Mouse (Mus musculus): ENCODE measurements around the gene Nadk. TPM values are rescaled to one million over a fixed set of nuclear protein-coding genes. Genes with fewer than 3 reads are reported as not detected.
"Not testable (repeated sequence)": the region's sequence is repeated elsewhere in the genome, so short reads cannot be mapped to it uniquely, and the experiment has no call there.

The Nadk gene
- total RNA-seq, 2 experiments from 2014 or later = 160 to 313 TPM

DNA sequence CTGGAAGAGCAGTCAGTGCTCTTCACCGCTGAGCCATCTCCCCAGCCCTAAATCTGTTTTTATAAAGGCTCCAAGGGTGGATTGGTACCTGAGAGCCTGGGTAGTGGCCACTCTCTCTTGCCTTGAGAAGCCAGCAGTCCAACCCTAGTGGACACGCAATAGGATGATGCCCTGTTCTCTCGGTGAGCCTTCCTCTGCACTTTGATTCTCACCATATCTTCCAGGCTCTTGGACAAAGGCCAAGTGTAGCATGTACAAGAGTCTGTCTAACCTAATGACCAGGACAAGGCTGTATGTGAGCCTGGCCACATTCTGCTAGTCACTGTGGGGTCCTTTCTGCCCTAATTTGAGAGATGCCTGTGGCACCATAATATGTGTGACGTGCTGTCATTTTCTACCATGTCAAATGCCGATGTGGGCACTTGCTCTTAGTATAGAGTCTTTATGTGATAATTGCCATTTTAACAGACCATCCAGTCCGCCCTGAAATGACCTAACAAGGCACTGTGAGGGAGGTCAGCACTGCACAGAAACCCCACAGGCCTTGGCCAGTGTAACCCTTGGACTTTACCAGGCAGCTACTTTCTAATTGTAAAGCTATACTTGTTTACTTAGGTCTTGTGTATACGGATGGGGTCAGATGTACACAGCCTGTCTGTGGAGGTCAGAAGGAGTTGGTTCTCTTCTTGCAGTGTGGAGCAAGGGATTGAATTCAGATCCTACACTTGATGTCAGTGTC is 6.6 kb downstream of the Nadk start:
- DNase-seq (ENCODE audit: low spot score in 2 of 2) = no peak

DNA sequence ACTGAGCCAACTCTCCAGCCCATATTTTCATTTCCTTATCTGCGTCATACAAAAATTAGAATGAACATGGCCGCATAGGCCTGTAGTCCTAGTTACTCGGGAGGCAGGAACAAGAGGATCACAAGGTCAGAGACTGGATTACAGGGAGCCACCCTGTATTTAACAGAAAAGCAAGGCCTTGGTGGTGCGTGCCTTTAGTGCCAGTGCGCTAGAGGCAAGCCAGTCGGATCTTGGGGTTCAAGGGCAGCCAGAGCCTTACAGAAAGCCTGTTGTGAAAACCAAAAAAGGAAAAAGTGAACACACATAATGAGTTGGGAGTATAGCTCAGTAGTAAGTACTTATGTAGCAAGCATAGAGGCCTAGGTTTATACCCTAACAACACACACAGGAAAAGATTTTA is 7.6 kb downstream of the Nadk start:
- DNase-seq (ENCODE audit: low spot score in 2 of 2) = no peak

DNA sequence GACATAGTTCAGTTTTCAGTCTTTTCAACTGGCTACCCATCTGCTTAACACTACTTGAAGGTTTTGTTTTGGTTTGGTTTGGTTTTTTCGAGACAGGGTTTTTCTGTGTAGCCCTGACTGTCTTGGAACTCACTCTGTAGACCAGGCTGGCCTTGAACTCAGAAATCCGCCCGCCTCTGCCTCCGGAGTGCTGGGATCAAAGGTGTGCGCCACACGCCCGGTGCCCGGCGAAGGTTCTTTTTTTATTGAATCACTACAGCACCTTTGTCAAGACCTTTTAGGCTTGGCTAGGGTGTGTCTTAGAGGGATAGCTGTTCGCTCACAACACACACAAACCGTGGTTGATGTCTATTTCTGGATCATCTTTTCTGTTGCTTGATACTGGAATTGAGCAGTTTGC is 8.1 kb downstream of the Nadk start:
- not testable (repeated sequence) for DNase-seq (ENCODE audit: low spot score in 2 of 2)

DNA sequence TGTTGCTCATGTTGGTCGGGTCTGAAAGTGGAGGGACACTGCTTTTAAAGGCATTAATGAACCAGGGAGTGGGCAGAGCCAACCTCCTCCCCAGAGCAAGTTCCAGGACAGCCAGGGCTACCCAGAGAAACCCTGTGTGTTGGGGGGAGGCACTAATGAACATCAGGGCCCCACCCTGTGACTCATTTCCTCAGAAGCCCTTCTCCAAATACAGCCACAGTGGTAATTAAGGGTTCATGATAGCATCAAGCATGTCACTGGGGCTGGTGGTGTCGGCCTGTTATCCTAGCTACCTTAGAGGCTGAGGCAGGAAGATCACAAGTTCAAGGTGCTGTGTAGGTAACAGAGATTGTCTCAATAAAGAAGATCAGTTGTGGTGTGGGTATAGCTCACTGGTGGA is 9.3 kb downstream of the Nadk start:
- no peak for DNase-seq (ENCODE audit: low spot score in 2 of 2)

DNA sequence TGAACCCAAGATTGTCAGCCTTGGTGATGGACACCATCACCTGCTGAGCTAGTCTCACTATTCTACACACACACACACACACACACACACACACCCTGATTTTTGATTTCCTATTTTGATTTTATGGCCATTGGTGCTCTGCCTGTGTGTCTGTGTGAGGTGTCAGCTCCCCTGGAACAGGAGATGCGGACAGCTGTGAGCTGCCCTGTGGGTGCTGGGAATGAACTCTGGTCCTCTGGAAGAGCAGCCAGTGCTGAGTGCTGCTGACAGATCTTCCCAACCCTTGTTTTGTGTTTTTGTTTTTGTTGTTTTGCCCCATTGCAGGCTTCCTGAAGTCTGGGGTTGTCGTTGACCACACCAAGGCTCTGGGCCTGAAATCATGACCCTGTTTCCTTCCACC is 11.0 kb downstream of the Nadk start:
- DNase-seq (ENCODE audit: low spot score in 2 of 2) = no peak

DNA sequence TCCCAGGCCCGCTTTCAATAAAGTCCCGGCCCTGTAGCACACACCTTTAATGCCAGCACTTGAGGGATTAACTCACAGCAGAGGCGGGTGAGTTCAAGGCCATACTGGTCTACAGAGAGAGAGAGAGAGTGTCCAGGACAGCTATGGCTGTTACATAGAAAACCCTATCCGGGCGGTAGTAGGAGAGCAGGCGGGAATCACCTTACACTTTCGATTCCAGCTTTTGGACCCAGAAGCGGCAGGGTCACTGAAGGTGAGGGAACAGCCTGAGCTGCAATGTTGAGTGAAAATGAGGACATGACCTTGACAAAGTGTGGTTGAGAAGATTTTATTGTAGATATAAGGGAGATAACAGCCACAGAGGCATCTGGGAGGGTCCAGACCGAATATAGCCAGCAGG is 11.7 kb downstream of the Nadk start:
- no peak for DNase-seq (ENCODE audit: low spot score in 2 of 2)

DNA sequence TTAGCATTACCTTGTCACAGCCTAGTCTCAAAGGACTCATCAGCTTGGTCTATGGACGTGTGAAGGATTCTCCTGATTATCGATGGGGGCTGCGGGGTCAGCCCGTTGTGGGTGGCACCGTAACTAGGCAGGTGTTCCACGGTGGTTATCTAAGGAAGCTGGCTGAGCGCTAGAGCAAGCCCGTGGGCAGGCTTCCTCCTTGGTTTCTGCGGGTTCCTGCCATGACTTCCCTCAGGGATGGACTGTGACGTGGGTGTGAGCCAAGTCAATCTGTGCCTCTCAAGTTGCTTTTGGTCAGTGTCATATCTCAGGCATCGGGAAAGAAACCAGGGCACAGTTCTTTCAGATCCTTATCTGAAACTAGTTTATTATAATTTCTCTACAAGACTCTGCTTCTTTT is 12.8 kb downstream of the Nadk start:
- no peak for DNase-seq (ENCODE audit: low spot score in 2 of 2)

DNA sequence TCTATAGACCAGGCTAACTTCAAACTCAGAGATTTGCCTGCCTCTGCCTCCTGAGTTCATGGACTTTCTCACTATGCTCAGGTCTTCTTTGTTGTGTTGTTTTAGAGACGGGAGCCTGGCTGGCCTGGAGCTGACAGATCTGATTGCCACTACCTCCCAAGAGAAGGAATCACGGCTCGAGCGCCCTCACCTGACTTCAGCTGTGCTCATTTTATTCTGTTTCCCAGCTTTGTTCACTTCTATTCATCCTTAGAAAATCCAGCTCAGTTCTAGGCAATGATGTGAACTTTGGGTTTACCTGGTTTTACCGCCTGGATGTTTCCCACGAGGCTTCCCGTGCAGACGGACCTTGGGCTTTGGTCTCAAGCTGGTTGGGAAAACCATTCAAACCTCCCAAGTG is 13.3 kb downstream of the Nadk start:
- no peak for DNase-seq (ENCODE audit: low spot score in 2 of 2)

DNA sequence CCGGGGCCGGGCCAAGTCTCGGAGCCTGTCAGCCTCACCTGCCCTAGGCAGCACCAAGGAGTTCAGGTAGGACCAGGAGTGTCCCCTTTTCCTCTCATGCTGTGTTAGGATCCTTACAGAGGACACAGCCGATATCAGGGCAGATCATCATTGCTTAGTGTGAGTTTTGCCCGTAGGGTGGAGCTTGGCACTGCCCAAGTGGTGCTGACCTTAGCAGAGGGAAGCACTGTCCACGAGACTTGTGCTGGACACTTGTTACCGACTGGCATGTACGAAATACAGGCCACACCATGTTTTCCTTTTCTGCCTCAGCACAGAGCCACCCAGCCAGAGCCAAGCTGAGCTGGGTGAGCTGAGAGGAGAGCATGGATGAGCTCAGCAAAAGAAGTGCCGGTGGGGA is 15.0 kb downstream of the Nadk start:
- DNase-seq (ENCODE audit: low spot score in 2 of 2) = no peak

DNA sequence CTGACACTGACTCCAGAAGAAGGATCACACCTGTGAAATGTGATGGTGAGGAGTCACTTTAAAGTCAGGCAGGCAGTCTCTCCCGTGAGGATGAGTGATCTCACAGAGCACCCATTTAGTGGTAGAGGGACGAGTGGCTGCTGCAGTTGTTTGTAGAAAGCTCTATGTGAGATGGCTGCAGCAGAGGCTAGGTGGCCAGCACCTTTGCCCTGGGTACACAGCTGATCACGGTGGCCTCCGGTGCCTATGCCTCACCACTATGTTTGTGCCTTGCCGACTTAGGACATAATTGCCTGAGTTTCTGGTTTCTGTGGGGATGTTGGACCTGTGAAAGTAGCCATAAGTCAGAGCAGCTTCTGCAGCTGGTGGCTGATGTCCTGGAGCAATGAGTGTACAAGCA is 15.6 kb downstream of the Nadk start:
- DNase-seq (ENCODE audit: low spot score in 2 of 2) = no peak

DNA sequence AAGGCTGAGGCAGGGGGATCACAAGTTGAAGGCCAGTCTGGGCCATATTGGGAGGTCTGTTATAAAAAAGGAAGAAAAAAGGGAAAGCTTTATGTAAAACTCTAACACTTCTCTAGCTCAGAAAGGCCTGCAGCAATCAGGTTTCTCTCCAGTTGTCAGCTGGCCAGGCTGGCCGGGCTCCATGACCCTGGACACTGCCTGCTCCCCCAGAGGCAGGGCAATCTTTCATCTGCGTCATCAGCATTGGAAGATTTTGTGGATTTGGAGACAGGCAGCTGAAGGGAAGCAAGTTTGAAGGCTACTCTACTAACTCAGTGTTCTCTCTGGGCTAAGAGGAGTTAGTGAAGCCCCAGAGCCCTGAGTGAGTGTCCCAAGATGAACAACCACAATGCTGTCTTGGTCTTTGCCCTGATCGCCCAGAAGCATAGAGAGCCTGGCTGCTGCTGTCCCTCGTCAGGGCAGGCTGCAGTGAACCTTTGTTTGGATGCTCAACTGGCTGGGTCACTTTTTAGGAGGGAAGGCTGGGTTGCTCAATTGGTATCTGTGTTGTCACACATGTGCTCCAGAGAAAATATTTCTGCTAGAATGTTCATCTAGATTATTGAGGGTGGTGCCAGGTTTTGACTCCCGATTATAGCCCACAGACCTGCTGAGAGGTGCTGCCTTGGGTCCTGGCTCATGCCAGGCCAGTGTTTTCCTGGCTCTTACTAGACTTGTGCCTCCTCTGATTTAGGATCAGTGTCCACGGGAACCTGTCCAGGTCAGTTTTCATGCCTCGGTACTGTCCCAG is 16.4 kb downstream of the Nadk start:
- DNase-seq (ENCODE audit: low spot score in 2 of 2) = peak; percentile 74 to 75

DNA sequence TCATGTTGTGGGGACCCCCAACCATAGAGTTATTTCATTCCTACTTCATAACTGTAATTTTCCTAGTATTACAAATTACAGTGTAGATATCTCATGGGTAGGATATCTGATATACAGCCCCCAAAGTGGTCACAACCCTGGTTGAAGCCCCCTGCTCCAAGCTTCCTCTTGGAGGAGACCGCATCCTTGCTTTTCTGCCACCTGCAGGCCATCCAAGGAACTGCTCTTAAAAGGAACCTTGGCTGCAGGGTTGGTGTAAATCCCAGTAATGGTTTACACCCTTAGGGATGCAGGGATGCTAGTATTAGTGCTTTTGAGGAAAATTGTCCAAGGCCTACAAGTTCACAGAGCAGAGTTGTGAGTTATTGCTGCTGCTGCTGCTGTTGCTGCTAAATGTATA is 18.2 kb downstream of the Nadk start:
- DNase-seq (ENCODE audit: low spot score in 2 of 2) = no peak

DNA sequence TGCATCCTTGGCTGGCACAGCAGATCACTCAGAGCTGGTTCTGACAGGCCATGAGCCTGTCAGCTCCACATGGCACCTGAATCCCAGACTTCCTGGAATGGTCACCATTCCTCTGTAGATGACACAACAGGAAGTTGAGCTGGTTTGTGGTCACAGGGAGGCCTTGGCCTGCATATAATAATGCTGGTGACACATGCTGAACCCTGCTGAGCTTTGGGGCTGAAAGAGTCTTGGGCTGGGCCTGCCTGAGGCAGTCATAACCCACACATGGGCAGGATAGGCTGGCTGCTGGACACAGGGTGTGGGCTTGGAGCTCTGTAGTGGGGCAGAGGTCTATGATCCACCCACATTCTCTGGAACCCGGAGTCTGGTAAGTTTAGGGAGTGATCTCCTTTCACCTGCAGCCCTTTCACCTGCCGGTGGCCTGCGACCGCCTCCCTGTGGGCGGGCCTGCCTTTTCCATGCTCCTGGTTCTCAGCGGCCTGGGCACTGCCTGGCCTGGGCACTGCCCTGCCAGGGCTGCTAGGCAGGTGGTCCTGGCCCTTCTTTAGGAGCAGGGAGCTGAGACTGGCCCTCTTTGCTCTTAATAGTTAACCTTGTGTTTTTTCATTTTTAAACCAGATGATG is 20.2 kb downstream of the Nadk start:
- peak in 1 of 2 experiments; percentile 64 for DNase-seq (ENCODE audit: low spot score in 2 of 2)

DNA sequence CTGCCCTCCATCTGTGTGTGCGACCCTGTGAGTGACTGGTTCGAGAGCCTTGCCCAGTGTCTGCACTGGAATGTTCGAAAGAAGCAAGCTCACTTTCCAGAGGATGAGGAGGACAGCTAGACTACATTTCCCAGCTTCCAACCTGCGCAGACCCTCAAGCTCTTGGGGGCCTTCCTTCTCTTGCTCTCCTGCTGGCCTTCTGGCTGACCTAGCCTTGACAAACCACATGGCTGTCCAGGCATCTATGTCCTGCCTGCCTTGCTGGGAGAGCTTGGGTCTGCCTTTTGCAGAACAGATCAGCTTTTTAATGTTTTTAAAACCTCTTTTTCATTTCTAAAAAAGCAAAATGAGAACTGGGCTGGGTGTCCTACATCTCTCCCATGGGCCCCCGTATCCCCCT is 27.2 kb downstream of the Nadk start:
- DNase-seq (ENCODE audit: low spot score in 2 of 2) = no peak

DNA sequence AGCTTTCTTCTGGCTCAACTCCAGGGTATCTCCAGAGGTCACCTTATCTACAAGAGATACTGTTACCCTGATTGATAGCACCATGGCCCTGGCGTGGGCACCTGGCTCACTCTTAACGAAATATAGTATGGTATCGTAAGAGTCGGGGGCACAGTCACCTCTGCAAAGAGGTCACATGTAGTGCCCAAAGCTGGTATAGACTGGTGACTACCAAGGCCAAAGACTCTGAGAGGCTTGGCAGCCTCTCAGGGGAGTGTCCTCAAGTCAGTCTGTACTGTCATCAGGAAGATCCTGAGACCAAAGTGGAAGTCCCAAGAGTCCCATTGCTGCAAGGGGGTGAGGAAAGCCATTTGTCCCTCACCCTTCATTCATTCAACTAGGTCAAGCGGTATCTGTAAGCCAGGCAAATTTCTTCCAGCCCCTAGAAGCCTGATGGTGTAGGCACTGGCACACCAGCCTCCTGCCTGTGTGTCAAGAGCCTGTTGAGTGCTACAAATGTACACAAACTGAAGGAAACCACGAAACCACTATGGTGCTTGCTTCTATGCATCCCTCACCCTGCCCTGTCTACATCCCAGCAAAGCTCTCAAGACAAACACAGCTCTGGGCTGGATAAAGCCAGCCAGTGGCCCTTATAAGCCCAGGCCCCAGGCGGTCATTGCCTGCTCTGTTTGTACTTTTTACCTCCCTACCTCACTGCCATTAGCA is 29.0 kb downstream of the Nadk start:
- no peak for DNase-seq (ENCODE audit: low spot score in 2 of 2)

DNA sequence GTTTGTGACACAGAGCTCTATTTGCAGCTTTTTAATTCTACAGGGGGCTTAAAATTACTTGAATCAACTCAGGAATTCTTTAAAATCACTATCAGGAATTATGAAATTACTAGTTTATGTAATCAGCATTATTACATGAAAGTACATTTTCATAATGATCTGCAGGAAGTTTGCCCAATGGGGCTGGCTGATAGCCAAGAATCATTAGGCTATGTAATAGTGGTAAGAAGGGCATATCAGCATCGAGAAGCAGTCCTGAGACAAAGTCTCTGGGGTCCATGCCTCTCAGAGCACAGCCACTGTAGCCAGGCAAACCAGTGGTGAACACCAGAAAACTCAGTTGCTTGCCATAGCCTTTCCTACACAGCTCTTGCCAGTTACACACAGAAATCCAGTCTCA is 31.6 kb downstream of the Nadk start:
- DNase-seq (ENCODE audit: low spot score in 2 of 2) = no peak

DNA sequence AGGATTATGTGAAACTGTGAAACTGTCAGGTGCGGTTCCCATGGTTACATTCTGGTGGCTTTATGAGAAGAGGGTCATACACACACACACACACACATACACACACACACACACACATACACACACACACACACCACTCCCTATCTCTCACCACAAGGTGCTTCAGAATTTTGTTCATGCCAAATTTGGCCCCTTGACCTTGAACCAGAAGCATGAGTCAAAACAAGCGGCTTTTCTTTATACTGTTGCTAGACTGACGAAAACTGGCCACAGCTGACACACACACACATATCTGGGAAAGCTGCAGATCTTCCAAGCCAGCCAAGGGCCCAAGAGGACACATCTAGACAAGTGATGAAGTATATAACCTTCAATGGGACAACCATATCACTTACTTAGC is 33.6 kb downstream of the Nadk start:
- no peak for DNase-seq (ENCODE audit: low spot score in 2 of 2)

DNA sequence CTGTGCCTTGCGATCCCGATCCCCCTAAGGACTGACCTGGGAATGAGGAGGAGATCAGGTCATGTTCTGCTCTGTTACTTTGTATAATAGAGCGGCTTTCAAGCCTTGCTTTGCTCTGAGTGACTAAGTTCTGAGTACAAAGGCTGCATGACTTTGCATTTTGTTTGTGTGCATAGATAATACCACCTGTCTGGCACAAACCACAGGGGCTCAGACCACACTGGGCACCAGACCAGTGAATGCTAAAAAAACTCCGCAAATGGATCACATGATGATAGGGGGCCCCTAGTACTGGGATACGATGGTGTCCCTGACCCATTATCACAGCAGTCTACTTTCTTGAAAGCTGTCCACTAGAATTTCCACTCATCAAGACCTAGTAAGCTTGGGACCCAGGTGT is 34.4 kb downstream of the Nadk start:
- DNase-seq (ENCODE audit: low spot score in 2 of 2) = no peak

DNA sequence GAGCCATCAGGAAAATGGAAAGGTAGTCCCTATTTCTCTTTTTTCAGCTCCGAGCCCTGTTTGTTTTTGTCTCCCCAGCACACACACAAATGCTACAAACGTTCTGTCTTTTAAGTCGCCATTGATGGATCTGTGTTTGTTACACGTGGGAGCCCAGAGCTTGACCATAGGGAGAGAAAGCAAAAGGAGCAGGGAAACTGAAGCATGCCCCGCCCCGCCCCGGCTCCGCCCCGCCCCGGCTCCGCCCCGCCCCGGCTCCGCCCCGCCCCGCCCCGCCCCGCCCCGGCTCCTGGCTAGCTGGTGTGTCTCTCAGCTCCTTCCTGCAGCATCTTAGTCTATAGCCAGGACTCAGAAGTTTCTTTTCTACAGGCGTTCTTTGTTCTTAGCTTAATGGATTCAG is 36.4 kb downstream of the Nadk start:
- no peak for DNase-seq (ENCODE audit: low spot score in 2 of 2)

DNA sequence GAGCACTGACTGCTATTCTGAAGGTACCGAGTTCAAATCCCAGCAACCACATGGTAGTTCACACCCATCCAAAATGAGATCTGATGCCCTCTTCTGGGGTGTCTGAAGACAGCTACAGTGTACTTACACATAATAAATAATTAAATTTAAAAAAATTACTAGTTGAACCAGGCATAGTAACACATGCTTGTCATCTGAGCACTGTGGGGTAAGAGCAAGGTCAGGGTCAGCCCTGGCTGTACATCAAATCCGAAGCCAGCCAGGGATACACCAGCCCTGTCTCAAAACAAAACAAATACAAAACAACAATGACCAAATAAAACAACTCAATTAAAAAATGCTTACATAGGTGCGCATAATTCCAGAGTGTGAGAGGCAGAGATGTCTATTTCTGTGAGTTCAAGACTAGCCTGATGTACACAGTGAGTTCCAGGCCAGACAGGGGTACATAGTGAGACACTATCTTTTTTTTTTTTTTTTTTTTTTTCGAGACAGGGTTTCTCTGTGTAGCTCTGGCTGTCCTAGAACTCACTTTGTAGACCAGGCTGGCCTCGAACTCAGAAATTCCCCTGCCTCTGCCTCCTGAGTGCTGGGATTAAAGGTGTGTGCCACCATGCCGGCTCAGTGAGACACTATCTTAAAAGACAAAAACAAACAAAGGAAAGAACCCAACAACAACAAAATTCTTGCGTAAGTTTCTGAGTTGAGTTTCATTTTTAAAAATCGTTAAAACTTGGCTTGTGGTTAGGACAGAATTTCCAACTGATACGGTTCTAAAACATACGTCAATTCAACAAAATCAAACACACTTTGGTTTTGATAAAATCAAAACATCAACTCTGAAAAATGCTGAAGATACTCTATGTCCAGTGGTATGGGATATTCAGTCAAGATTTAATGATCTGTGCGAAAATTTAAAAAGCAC is 38.0 kb downstream of the Nadk start:
- DNase-seq (ENCODE audit: low spot score in 2 of 2) = no peak
